Mouse (Mus musculus): ENCODE data around the gene Ces2g. TPM values are rescaled to one million over a fixed set of nuclear protein-coding genes. Genes with fewer than 3 reads are reported as not detected.

Gene Ces2g
- total RNA-seq (2021): under 1 TPM; 0.39 to 0.43 TPM
- long read RNA-seq, experiment 1: 0 reads
- long read RNA-seq, experiment 2: 0 reads

GRCm38 (mm10) chr8:104961537-104961961 is at the start of gene Ces2g:
Gene Ces2g, plus strand, starts transcription at chr8:104961718.
- intact Hi-C loops (cut with DNase I): no loop called here
- no peak for DNase-seq

DNA sequence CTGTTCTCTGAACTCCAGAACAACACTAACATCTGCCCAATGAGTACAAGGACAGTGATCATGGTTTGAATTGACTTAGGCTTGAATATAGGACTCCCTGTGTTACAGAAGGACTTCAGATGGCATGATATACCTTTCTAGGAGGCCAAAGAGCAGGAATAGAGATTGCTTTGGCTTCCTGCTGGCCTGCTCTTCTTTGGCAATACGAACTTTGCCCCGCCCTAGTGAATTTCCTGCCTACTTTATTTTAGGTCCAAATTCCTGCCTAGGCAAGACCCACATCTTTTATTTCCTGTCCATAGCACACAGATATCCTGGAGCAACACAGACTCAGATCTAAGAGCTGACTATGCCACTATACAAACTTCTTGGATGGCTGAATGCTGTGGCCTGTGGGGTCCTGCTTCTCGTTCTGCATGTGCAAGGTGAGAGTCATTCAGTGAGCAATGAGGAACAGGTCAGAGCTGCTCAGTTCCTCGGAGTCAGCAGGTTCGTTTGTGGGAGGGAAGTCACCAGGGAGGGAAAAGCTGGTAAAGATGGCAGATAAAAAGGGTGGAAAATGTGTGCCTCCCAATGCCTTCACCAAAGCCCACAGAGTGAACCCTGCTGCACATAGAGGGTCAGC is 35.4 kb upstream of the Ces2g start, which contains the start of gene Ces2e:
Ces2e (plus strand) TSS at position 289 of the 625 bp plus-strand sequence.
- DNase-seq: no peak
- intact Hi-C loops (cut with DNase I): no loop called here

DNA sequence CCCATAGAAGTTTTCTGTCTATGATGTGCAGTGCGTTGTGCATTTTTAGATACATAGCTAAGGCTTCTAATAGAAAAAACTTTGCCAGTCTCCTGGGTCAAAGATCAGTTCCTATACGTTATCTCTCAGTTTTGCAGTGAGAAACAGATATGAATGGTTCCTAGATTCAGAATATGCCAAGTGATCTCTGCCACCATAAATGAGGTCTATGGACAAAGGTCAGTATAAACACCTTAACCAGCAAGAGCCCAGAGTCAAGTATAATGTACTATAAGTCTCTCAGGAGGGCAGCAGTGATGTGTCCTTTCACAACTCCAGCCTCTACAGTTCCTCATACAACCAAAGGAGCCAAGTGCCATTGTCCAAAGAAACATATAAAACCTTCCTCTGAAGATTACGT is 34.2 kb upstream of the Ces2g start:
- intact Hi-C loops (cut with DNase I): no loop called here
- DNase-seq: no peak

GRCm38 (mm10) chr8:104944665-104945064 is 16.9 kb upstream of the Ces2g start:
- no peak for DNase-seq
- intact Hi-C loops (cut with DNase I): no loop called here

DNA sequence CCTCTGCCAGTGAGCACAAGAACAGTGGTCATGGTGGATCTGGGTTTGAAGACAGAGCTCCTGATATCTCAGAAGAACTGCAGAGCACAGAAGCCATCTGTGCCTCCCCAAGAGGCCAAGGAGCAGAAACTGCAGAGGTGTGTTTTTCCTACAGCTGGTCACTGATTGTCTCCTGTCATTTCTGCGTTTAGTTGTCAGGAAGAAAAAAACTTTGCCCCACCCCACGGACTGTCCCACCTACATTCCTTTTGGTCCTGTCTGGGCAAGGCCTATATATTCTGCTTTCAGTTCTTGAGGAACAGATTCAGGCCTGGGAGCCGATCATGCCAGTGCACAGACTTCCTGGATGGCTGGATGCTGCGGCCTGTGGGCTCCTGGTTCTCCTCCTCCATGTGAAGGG is 14.5 kb upstream of the Ces2g start, which contains the start of gene Ces2f:
Ces2f (plus strand) TSS at position 301 of the 400 bp plus-strand sequence.
- DNase-seq: no peak
- intact Hi-C loops (cut with DNase I): no loop called here

DNA sequence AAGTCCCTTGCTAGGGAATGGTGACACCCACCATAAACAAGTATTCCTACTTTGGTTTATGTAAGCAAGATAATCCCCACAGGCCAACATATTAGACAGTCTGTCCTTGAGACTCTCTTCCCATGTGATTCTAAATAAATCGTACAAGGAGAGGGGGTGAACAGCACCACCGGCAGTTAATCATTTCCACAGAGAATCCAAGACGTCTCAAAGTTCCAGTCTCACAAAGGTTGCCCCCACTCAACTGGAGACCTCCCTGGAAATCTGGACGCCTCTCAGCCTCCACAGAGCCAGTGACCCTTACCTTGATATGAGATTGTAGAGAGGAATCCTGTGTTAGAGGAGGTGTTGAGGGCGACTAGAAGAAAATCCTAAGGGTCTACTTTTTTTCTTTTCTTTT is 12.5 kb upstream of the Ces2g start:
- DNase-seq: no peak
- intact Hi-C loops (cut with DNase I): no loop called here

- intact Hi-C loops (cut with DNase I): no loop called here
- DNase-seq: no peak
Measured at GRCm38 (mm10) chr8:104962229-104962901, 847 bp downstream of the Ces2g start.

GRCm38 (mm10) chr8:104963375-104963894 is 1.9 kb downstream of the Ces2g start:
- no peak for DNase-seq
- intact Hi-C loops (cut with DNase I): no loop called here

DNA sequence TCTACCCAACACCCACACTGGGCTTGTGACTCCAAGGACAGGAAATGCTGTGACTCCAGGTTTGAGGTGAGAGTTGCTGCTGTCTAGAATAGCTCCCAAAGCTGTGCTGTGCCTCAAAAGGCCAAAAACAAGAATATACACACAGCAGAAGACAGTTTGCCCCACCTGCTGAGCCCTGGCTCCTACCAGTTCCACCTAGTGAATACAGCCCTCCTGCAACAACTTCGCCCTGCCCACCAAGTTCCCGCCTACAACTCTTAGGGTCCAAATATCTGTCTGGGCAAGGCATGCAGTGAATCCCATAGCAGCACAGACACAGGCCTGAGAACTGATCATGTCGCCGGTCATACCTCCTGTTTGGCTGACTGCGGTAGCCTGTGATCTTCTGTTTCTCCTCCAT is 22.6 kb downstream of the Ces2g start:
- no peak for DNase-seq
- intact Hi-C loops (cut with DNase I): no loop called here

- DNase-seq: no peak
- intact Hi-C loops (cut with DNase I): no loop called here
Measured at GRCm38 (mm10) chr8:104984942-104985341, 23.4 kb downstream of the Ces2g start.

GRCm38 (mm10) chr8:104998191-104998590 is 36.7 kb downstream of the Ces2g start:
- intact Hi-C loops (cut with DNase I): no loop called here
- DNase-seq: no peak

DNA sequence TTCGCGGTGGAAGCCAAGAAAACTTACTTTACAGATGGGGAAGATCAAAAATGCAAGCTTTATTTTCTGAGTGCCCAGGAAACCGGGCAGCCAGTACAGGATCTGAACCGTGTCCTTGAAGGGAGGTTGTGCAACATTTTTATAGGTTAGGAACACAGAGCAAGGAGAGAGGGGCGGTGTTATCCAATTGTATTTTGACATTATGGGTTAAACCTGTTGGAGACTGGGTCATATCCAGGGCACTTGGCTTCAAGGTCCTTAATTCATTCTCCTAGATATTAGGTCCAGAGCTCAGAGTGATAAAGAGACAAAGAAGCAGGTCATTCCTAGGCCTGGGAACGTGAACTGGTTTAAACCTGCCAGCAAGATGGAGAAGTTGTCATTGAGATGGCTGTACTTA is 37.7 kb downstream of the Ces2g start:
- DNase-seq: no peak
- intact Hi-C loops (cut with DNase I): no loop called here

DNA sequence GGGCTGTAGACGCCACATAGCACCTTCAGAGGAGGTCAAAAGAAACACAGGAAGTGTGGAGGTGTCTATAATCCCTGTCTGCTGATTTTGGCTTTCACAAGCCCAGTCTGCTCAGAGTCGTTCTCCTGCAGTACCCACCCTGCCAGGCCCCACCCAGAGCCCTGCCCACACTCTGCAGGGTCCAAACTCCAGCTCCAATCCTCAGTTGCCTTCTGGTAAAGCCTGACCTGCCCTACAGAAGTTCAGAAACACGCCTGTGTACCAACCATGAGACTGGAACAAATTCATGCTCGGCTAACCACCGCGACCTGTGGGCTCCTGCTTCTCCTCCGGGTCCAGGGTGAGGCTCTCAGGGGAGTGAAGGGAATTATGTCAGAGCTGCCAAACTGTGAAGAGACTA is 39.1 kb downstream of the Ces2g start, which contains the start of gene Ces2h:
Ces2h (plus strand) TSS at position 268 of the 400 bp plus-strand sequence.
- DNase-seq: no peak
- intact Hi-C loops (cut with DNase I): no loop called here

DNA sequence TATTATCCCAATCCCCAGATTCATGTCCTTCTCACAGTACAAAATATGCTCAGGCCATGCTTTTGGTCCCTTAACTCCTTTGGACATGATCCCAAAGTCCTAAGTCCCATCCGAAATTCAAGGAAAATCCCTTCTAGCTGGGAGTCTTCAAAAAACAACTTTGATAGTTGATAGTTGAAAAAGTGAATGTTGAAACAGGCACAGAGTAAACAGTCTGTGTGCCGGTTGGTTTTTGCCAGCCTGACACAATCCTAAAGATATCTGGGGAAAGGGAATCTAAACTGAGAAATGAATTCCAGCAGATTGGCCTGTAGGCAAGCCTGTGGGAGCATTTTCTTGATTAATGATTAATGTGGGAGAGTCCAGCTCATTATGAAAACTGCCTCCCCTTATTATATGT is 48.5 kb downstream of the Ces2g start:
- DNase-seq: no peak
- intact Hi-C loops (cut with DNase I): loop anchor here (10.0 kb wide), 1 partner anchor 355 kb away; no protein-coding TSS in a partner anchor

DNA sequence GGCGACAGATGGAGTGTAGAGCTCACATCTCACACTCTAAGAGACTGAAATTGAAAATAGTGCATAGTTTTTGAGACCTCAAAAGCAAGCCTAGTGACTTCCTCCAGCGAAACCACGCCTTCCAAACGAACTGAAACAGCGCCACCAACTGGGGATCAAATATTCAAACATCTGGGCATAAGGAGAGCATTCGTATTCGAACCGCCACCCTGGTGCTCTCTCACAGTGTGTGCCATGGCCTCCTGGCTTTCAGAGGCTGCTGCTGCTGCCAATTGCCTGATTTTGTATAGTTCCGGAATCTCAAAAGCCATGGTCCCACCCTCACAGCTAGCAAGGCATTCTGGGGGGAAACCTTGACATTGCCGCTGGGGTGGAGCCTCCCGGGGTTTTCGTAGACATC is 49.6 kb downstream of the Ces2g start:
- intact Hi-C loops (cut with DNase I): loop anchor here (10.0 kb wide), 1 partner anchor 356 kb away; no protein-coding TSS in a partner anchor
- no peak for DNase-seq

GRCm38 (mm10) chr8:105014391-105014790 is 52.9 kb downstream of the Ces2g start:
- no peak for DNase-seq
- intact Hi-C loops (cut with DNase I): loop anchor here (10.0 kb wide), 1 partner anchor 360 kb away; no protein-coding TSS in a partner anchor

Other genes starting within 250 kb of the Ces2g start
- gene Ces2a, start 227.7 kb upstream of the Ces2g start, total RNA-seq (2021): not detected
- under 1 TPM; 0.15 to 0.17 TPM for gene Ces2b, start 130.1 kb upstream of the Ces2g start, total RNA-seq (2021)
- gene Ces2c, start 114.7 kb upstream of the Ces2g start, total RNA-seq (2021): 1 to 10 TPM in 1 of 2 experiments, under 1 TPM in 1; 0.20 to 1.3 TPM
- gene Ces2e, start 35.5 kb upstream of the Ces2g start, total RNA-seq (2021): not detected
- under 1 TPM in 1 of 2 experiments, not detected in 1; 0.10 TPM for gene Ces2f, start 14.4 kb upstream of the Ces2g start, total RNA-seq (2021)
- gene Ces2h, start 39.1 kb downstream of the Ces2g start, total RNA-seq (2021): not detected
- gene Ces3a, start 86.9 kb downstream of the Ces2g start, total RNA-seq (2021): under 1 TPM in 1 of 2 experiments, not detected in 1; 0.38 TPM
- gene Ces3b, start 122.0 kb downstream of the Ces2g start, total RNA-seq (2021): not detected
- not detected for gene Ces4a, start 170.1 kb downstream of the Ces2g start, total RNA-seq (2021)
- 10 to 100 TPM; 45.0 to 53.4 TPM for gene Cbfb, start 209.0 kb downstream of the Ces2g start, total RNA-seq (2021)

Data from gastrocnemius, postnatal 36 days (tissue).